Mouse (Mus musculus) hindbrain, embryonic 15.5 days (tissue): ENCODE measurements around the gene Hspa14. TPM values are rescaled to one million over a fixed set of nuclear protein-coding genes. Genes with fewer than 3 reads are reported as not detected.

Experiments
- ATAC-seq: fragments of 200-750 bp; cut with Nextera tagmentation; 2 replicates; pipeline ENCODE4 v1.8.0; 2017; ENCODE audit warnings: low read depth, moderate number of reproducible peaks, moderate TSS enrichment; ENCODE audit not compliant: low FRiP score
- H3K27ac ChIP-seq: fragments of 300-500 bp; sonication (generic); replicated peaks from 2 replicates; pipeline ENCODE4 v1.5.1; 2015; ENCODE audit warnings: mild to moderate bottlenecking, inconsistent platforms
- H3K27me3 ChIP-seq: fragments of 300-500 bp; sonication (generic); 2 replicates; pipeline ENCODE4 v1.6.1; 2015; ENCODE audit warnings: control low read depth, inconsistent platforms
- H3K36me3 ChIP-seq: fragments of 300-500 bp; sonication (generic); 2 replicates; pipeline ENCODE4 v1.6.1; 2015; ENCODE audit warnings: control low read depth, inconsistent platforms
- H3K4me1 ChIP-seq: fragments of 300-500 bp; sonication (generic); replicated peaks from 2 replicates; pipeline ENCODE4 v1.6.1; 2015; ENCODE audit warnings: control low read depth, inconsistent platforms
- H3K4me2 ChIP-seq: fragments of 300-500 bp; sonication (generic); 2 replicates; pipeline ENCODE4 v1.6.1; 2015; ENCODE audit warnings: moderate library complexity, mild to moderate bottlenecking, inconsistent platforms
- H3K4me3 ChIP-seq: fragments of 300-500 bp; sonication (generic); 2 replicates; pipeline ENCODE4 v1.5.1; 2015; ENCODE audit warnings: mild to moderate bottlenecking, inconsistent platforms
- H3K9ac ChIP-seq: fragments of 300-500 bp; sonication (generic); 2 replicates; pipeline ENCODE4 v1.6.1; 2015; ENCODE audit warnings: inconsistent platforms
- H3K9me3 ChIP-seq: fragments of 300-500 bp; sonication (generic); 2 replicates; pipeline ENCODE4 v1.6.1; 2016; ENCODE audit warnings: control low read depth, inconsistent platforms
- WGBS: fragments of 180-500 bp; shearing (Covaris S2); methylation state at CpG from one replicate; pipeline ENCODE4 v1.1.7; 2015; 5-methylcytosine and 5-hydroxymethylcytosine counted together
- polyA plus RNA-seq: library from polyadenylated mRNA; unstranded; fragments of >200 nt; fragmentation: Nextera tagmentation; extraction: Ambion mirVana; gene quantifications from 2 replicates; pipeline ENCODE4 v1.2.1, GENCODE M21; 2015

Hspa14 gene
- polyA plus RNA-seq, 1 experiment from 2014 or later, result 63.9 TPM

DNA sequence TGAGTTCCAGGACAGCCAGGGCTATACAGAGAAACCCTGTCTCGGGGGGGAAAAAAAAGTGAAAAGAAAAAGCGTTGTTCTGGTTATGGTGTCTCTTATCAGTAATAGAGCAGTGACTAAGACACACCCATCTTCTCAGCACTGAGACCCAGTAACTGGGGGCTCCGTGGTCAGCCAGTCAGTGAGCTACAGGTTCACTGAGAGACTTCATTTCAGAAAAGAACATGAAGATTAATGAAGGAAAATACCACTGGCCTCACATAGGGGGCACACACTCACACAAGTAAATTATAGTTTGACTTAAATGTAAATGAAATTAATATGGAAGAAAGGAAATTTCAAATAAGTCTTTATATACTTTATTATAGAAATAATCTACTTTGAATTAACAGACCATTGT is 32.4 kb downstream of the Hspa14 start:
- Histone ChIP-seq H3K9ac (no peak overlapping the region), H3K9me3 (no peaks in the 10 kb centered on the region), H3K4me2 (no peak overlapping the region), H3K4me1 (peaks cover 5% of the 10 kb centered on the region; the same call in 1 of the 2 replicates), H3K27ac (no peak overlapping the region), H3K36me3 (no peaks in the 10 kb centered on the region), H3K4me3 (no peak overlapping the region), H3K27me3 (no peaks in the 10 kb centered on the region)
- ATAC-seq, result no peak
- 89% methylated on average over 3 of the region's 3 CpGs for WGBS

GRCm38 (mm10) chr2:3475746-3476251 is 36.8 kb downstream of the Hspa14 start:
- ATAC-seq, result no peak
- Histone ChIP-seq H3K9ac (no peak overlapping the region), H3K4me3 (no peak overlapping the region), H3K4me1 (peaks cover 17% of the 10 kb centered on the region), H3K4me2 (peak overlapping the region; percentile 88; the same call in 1 of the 2 replicates), H3K27ac (no peak overlapping the region; the same call in 1 of the 2 replicates), H3K9me3 (no peaks in the 10 kb centered on the region), H3K36me3 (no peaks in the 10 kb centered on the region), H3K27me3 (no peaks in the 10 kb centered on the region)
- 74% methylated on average over 3 of the region's 3 CpGs for WGBS

GRCm38 (mm10) chr2:3474861-3475283 is 37.7 kb downstream of the Hspa14 start, which contains the start of gene Suv39h2:
TSS of gene Suv39h2 (minus strand) at chr2:3475031.
- ATAC-seq, result peak; percentile 97
- under 1% methylated on average over 42 of the region's 42 CpGs for WGBS
- H3K4me3 ChIP-seq, result peak within 1 kb of the TSS; percentile 91
- H3K4me2 ChIP-seq, result peak within 1 kb of the TSS; percentile 88
- H3K27ac ChIP-seq, result peak within 1 kb of the TSS; percentile 85
- peaks cover 3% of the 10 kb centered on the region; the same call in 1 of the 2 replicates for H3K36me3 ChIP-seq
- H3K9ac ChIP-seq, result peak within 1 kb of the TSS; percentile 54
- H3K4me1 ChIP-seq, result peaks cover 17% of the 10 kb centered on the region
- no peaks in the 10 kb centered on the region for H3K9me3 ChIP-seq
- H3K27me3 ChIP-seq, result no peaks in the 10 kb centered on the region

DNA sequence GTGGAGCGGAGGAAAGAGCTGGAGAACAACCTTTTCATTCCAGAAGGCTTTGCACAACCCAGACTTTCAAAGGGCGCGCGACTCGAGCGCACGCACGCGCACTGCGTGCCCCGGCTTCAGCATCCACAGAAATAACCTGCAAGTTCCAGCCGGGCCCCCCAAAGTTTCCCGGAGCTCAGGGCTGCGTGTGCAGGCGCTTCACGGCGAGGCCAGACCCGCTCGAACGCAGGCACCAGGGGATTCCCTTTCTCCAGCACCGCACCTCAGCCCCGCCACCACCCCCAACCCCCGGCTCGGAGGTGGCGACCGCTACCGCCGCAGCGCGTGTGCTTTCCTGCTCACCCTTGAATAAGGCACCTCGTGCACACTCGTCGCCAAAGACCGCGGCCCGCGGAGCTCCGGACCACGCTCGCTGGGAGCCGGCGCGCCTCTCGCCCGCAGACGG is 38.2 kb downstream of the Hspa14 start:
- Histone ChIP-seq H3K9ac (peak overlapping the region; percentile 54), H3K27me3 (no peaks in the 10 kb centered on the region), H3K4me1 (peaks cover 17% of the 10 kb centered on the region), H3K27ac (peak overlapping the region; percentile 85), H3K4me3 (peak overlapping the region; percentile 91), H3K36me3 (peaks cover 4% of the 10 kb centered on the region; the same call in 1 of the 2 replicates), H3K4me2 (peak overlapping the region; percentile 88), H3K9me3 (no peaks in the 10 kb centered on the region)
- under 1% methylated on average over 46 of the region's 46 CpGs for WGBS
- ATAC-seq, result peak; percentile 86

DNA sequence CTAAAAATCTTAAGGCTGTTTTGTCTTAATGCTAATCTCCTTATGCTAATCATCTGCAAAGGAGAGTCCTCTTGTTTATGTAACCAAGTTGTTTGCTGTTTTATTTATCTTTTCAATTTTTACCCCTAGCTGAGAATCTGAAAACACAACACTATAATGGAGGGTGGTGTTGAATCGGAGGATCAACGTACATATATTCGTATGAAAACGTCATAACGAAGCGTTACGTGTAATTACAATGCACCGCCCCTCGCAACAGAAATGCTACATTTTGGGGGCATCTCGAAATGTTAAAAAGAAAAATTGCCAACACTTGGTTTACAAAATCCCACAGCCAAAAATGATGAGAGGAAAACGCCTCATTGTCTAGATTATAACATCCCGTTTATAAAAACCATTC is 38.7 kb downstream of the Hspa14 start:
- Histone ChIP-seq H3K4me3 (peak overlapping the region; percentile 91), H3K4me1 (peaks cover 17% of the 10 kb centered on the region), H3K9me3 (no peaks in the 10 kb centered on the region), H3K4me2 (peak overlapping the region; percentile 88), H3K27me3 (no peaks in the 10 kb centered on the region), H3K36me3 (peaks cover 4% of the 10 kb centered on the region; the same call in 1 of the 2 replicates), H3K9ac (peak overlapping the region; percentile 54), H3K27ac (peak overlapping the region; percentile 85)
- no peak for ATAC-seq
- under 1% methylated on average over 12 of the region's 12 CpGs for WGBS

DNA sequence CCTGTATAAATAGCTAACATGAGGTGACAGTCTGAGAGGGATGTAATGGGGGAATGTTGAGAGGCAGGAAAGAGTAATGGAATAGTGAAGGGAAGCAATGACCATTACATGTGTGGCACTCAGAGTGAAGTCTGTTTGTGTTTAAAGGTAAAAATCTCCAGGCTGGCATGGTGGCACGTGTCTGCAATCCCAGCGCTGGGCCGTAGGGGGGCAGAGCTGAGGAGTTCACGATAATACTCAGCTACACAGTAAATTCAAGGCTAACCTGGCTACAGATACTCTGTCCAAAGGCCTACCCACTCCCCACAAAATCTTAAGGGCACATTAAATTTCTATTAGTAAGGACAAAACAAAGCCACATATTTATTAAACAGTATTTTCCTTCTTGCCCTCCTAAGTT is 56.0 kb downstream of the Hspa14 start:
- no peaks in the 10 kb centered on the region for H3K27me3 ChIP-seq
- no peaks in the 10 kb centered on the region for H3K4me1 ChIP-seq
- no peak overlapping the region for H3K4me2 ChIP-seq
- H3K4me3 ChIP-seq, result no peak overlapping the region
- no peak overlapping the region for H3K9ac ChIP-seq
- H3K27ac ChIP-seq, result no peak overlapping the region
- H3K9me3 ChIP-seq, result no peaks in the 10 kb centered on the region
- no peak for ATAC-seq
- H3K36me3 ChIP-seq, result peaks cover 52% of the 10 kb centered on the region
- 79% methylated on average over 4 of the region's 4 CpGs for WGBS

- no peak for ATAC-seq
- Histone ChIP-seq H3K36me3 (peaks cover 56% of the 10 kb centered on the region), H3K4me3 (no peak overlapping the region), H3K4me1 (no peaks in the 10 kb centered on the region), H3K9me3 (no peaks in the 10 kb centered on the region), H3K9ac (no peak overlapping the region), H3K27me3 (no peaks in the 10 kb centered on the region), H3K27ac (no peak overlapping the region), H3K4me2 (no peak overlapping the region)
- WGBS, result 84% methylated on average over 3 of the region's 3 CpGs
Observed at GRCm38 (mm10) chr2:3453096-3453495, 59.5 kb downstream of the Hspa14 start.

GRCm38 (mm10) chr2:3449431-3449830 is 63.2 kb downstream of the Hspa14 start:
- WGBS, result 85% methylated on average over 2 of the region's 2 CpGs
- H3K36me3 ChIP-seq, result peaks cover 56% of the 10 kb centered on the region

GRCm38 (mm10) chr2:3445984-3446383 is 66.6 kb downstream of the Hspa14 start:
- no peak for ATAC-seq
- Histone ChIP-seq H3K36me3 (peaks cover 57% of the 10 kb centered on the region), H3K4me3 (no peak overlapping the region), H3K9ac (no peak overlapping the region), H3K27ac (no peak overlapping the region), H3K4me1 (no peaks in the 10 kb centered on the region), H3K4me2 (no peak overlapping the region), H3K9me3 (no peaks in the 10 kb centered on the region), H3K27me3 (no peaks in the 10 kb centered on the region)
- 79% methylated on average over 4 of the region's 4 CpGs for WGBS

More at GRCm38 (mm10) chr2:3449431-3449830, 63.2 kb downstream of the Hspa14 start:
- Histone ChIP-seq H3K4me3 (no peak overlapping the region), H3K9ac (no peak overlapping the region), H3K4me2 (no peak overlapping the region), H3K9me3 (no peaks in the 10 kb centered on the region), H3K4me1 (no peaks in the 10 kb centered on the region), H3K27ac (no peak overlapping the region), H3K27me3 (no peaks in the 10 kb centered on the region)
- no peak for ATAC-seq

DNA sequence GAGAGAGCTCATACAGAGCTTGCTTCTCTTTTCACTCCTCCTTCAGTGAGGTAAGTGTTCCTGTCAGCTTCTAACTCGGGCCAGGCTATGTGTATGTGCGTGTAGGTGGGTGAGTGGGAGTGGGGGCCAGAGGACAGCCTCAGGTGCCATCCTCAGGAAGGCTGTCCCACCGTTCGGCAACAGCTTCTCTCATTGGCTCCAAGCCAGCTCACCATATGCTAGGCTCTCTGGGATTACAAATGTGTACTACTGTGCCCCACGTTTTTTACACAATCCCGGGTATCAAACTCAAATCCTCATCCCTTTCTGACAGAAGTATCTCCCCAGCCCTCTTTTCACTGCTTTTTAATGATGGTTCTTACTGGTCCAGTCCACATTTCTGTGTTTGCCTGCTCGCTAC is 68.4 kb downstream of the Hspa14 start:
- no peak for ATAC-seq

More for the DNA sequence above, 68.4 kb downstream of the Hspa14 start:
- Histone ChIP-seq H3K4me2 (no peak overlapping the region), H3K27ac (no peak overlapping the region), H3K36me3 (peaks cover 52% of the 10 kb centered on the region), H3K27me3 (no peaks in the 10 kb centered on the region), H3K9ac (no peak overlapping the region), H3K9me3 (no peaks in the 10 kb centered on the region), H3K4me3 (no peak overlapping the region), H3K4me1 (no peaks in the 10 kb centered on the region)
- WGBS, result 76% methylated on average over 7 of the region's 7 CpGs
